ENCODE assay signal across 17 mouse cellular contexts in genomic region chr3:138823857-138824256, GRCm38 (mm10).
DNase-seq lines count a peak whose midpoint lies in the region; ATAC-seq lines count a peak whose summit lies in the region.
"Had no signal": no experiment of that assay in that cellular context is flagged by ENCODE, and none has a peak within 500 bp of the region (broad histone marks: within the 10 kb centered on the region; RNA-seq: fewer than 3 reads in every experiment).

No protein-coding gene starts in this region.

- peak; percentile 46 for DNase-seq in hindbrain, embryonic 11.5 days (ENCODE audit: low spot score)
- peak; percentile 73 for DNase-seq in mesoderm, embryonic 11.5 days (ENCODE audit: low read depth, low spot score)
- DNase-seq in left cerebral cortex, postnatal 14 days (ENCODE audit: low spot score in 2 of 2) = no peak
- DNase-seq: adrenal gland, adult 2 months; adrenal gland, postnatal 25 days; cerebellum, adult 9-11 months; forebrain, postnatal 0 days; gastrocnemius, postnatal 14 days had no signal

- no peak overlapping the region for H3K9ac ChIP-seq in hindbrain, embryonic 11.5 days (ENCODE audit: low read depth, low read length)
- H3K9ac ChIP-seq in hindbrain, embryonic 16.5 days (ENCODE audit: low read depth, low read length) = no peak overlapping the region
- H3K9ac ChIP-seq in neural tube, embryonic 12.5 days = no peak overlapping the region
- H3K9ac ChIP-seq in neural tube, embryonic 15.5 days (replicated peaks) = no peak overlapping the region
- H3K9ac ChIP-seq: forebrain, embryonic 13.5 days; forebrain, postnatal 0 days; heart, embryonic 12.5 days; hindbrain, embryonic 15.5 days had no signal

- WGBS in hindbrain, embryonic 11.5 days = 44% methylated on average over 9 of the region's 9 CpGs
- WGBS in hindbrain, embryonic 16.5 days = 41% methylated on average over 9 of the region's 9 CpGs
- WGBS in neural tube, embryonic 12.5 days = 16% methylated on average over 9 of the region's 9 CpGs
- WGBS in neural tube, embryonic 15.5 days = 11% methylated on average over 9 of the region's 9 CpGs

- no peak overlapping the region for H3K4me2 ChIP-seq in hindbrain, embryonic 11.5 days (replicated peaks; ENCODE audit: low read depth, low read length)
- H3K4me2 ChIP-seq in hindbrain, embryonic 16.5 days (ENCODE audit: low read length) = no peak overlapping the region; the same call in 1 of the 2 replicates
- peak overlapping the region; percentile 14 for H3K4me2 ChIP-seq in neural tube, embryonic 12.5 days (replicated peaks)
- H3K4me2 ChIP-seq in neural tube, embryonic 15.5 days = no peak overlapping the region
- H3K4me2 ChIP-seq: forebrain, embryonic 13.5 days; heart, embryonic 12.5 days; hindbrain, embryonic 15.5 days had no signal

- H3K9me3 ChIP-seq in hindbrain, embryonic 11.5 days (ENCODE audit: control insufficient read depth, low read length) = no peaks in the 10 kb centered on the region
- no peaks in the 10 kb centered on the region for H3K9me3 ChIP-seq in hindbrain, embryonic 16.5 days (ENCODE audit: control insufficient read depth, low read length)
- H3K9me3 ChIP-seq in neural tube, embryonic 12.5 days = no peaks in the 10 kb centered on the region
- H3K9me3 ChIP-seq in neural tube, embryonic 15.5 days (replicated peaks) = no peaks in the 10 kb centered on the region
- H3K9me3 ChIP-seq: embryonic facial prominence, embryonic 10.5 days; forebrain, embryonic 13.5 days; heart, embryonic 12.5 days; hindbrain, embryonic 15.5 days had no signal

- intact Hi-C loops in left cerebral cortex, postnatal 14 days (cut with DNase I) = no loop called here

- no peak overlapping the region for H3K4me3 ChIP-seq in hindbrain, embryonic 11.5 days (ENCODE audit: low read depth, low read length)
- H3K4me3 ChIP-seq in hindbrain, embryonic 16.5 days (ENCODE audit: low read length) = no peak overlapping the region
- H3K4me3 ChIP-seq in neural tube, embryonic 12.5 days = no peak overlapping the region
- no peak overlapping the region for H3K4me3 ChIP-seq in neural tube, embryonic 15.5 days (replicated peaks)
- H3K4me3 ChIP-seq: embryonic facial prominence, embryonic 10.5 days; forebrain, embryonic 13.5 days; heart, embryonic 12.5 days; hindbrain, embryonic 15.5 days had no signal

- peak overlapping the region; percentile 61; the same call in 1 of the 2 replicates for H3K27ac ChIP-seq in hindbrain, embryonic 11.5 days (ENCODE audit: low read depth, low read length)
- H3K27ac ChIP-seq in hindbrain, embryonic 16.5 days (ENCODE audit: low read depth, low read length) = no peak overlapping the region
- 0 out of 2 replicates have a peak overlapping the region, but pooled peaks have one; percentile 3 for H3K27ac ChIP-seq in neural tube, embryonic 12.5 days
- no peak overlapping the region; the same call in 1 of the 2 replicates for H3K27ac ChIP-seq in neural tube, embryonic 15.5 days (replicated peaks)
- H3K27ac ChIP-seq: embryonic facial prominence, embryonic 10.5 days; hindbrain, embryonic 15.5 days had no signal

- H3K4me1 ChIP-seq in hindbrain, embryonic 11.5 days (replicated peaks; ENCODE audit: control insufficient read depth, insufficient read depth, low read length) = peaks cover 26% of the 10 kb centered on the region
- H3K4me1 ChIP-seq in hindbrain, embryonic 16.5 days (ENCODE audit: control insufficient read depth, insufficient read depth, low read depth, low read length) = peaks cover 23% of the 10 kb centered on the region
- peaks cover 61% of the 10 kb centered on the region for H3K4me1 ChIP-seq in neural tube, embryonic 12.5 days
- H3K4me1 ChIP-seq in neural tube, embryonic 15.5 days = peaks cover 42% of the 10 kb centered on the region

- ATAC-seq in hindbrain, embryonic 11.5 days (ENCODE audit: low FRiP score) = peak; percentile 62
- ATAC-seq in hindbrain, embryonic 16.5 days = no peak
- ATAC-seq in neural tube, embryonic 12.5 days (ENCODE audit: low FRiP score, low read depth) = peak; percentile 65
- ATAC-seq in neural tube, embryonic 15.5 days (ENCODE audit: low FRiP score) = no peak
- no peak for ATAC-seq in granulocyte monocyte progenitor cell, adult 5-6 weeks (replicated peaks; ENCODE audit: poor library complexity, severe bottlenecking)
- ATAC-seq: forebrain, postnatal 0 days had no signal

- no peaks in the 10 kb centered on the region for H3K27me3 ChIP-seq in hindbrain, embryonic 11.5 days (ENCODE audit: control insufficient read depth, insufficient read depth, low read length)
- no peaks in the 10 kb centered on the region for H3K27me3 ChIP-seq in hindbrain, embryonic 16.5 days (replicated peaks; ENCODE audit: control insufficient read depth, insufficient read depth, low read length)
- H3K27me3 ChIP-seq in neural tube, embryonic 12.5 days (replicated peaks) = no peaks in the 10 kb centered on the region
- no peaks in the 10 kb centered on the region for H3K27me3 ChIP-seq in neural tube, embryonic 15.5 days (replicated peaks)
- H3K27me3 ChIP-seq: CH12.LX; forebrain, embryonic 13.5 days; heart, embryonic 12.5 days; hindbrain, embryonic 15.5 days had no signal

- no peaks in the 10 kb centered on the region for H3K36me3 ChIP-seq in hindbrain, embryonic 11.5 days (ENCODE audit: control insufficient read depth, insufficient read depth, low read length)
- no peaks in the 10 kb centered on the region for H3K36me3 ChIP-seq in hindbrain, embryonic 16.5 days (ENCODE audit: control insufficient read depth, insufficient read depth, low read length)
- no peaks in the 10 kb centered on the region for H3K36me3 ChIP-seq in neural tube, embryonic 12.5 days
- no peaks in the 10 kb centered on the region for H3K36me3 ChIP-seq in neural tube, embryonic 15.5 days
- H3K36me3 ChIP-seq: embryonic facial prominence, embryonic 10.5 days; heart, embryonic 12.5 days; hindbrain, embryonic 15.5 days had no signal

Comparison
In these comparisons a context has a peak if more than half of its experiments do, and no peak if none do; other contexts are left out.
1. ATAC-seq: peak in hindbrain, embryonic 11.5 days (single experiment) and neural tube, embryonic 12.5 days (single experiment); none in hindbrain, embryonic 16.5 days (single experiment), neural tube, embryonic 15.5 days (single experiment) and granulocyte monocyte progenitor cell, adult 5-6 weeks (single experiment).
2. H3K27ac ChIP-seq: peak in hindbrain, embryonic 11.5 days (single experiment) and neural tube, embryonic 12.5 days (single experiment); none in hindbrain, embryonic 16.5 days (single experiment) and neural tube, embryonic 15.5 days (single experiment).
3. DNase-seq: peak in hindbrain, embryonic 11.5 days (single experiment) and mesoderm, embryonic 11.5 days (single experiment); none in left cerebral cortex, postnatal 14 days (0 of 2).